Mouse (Mus musculus) lung, postnatal 14 days (tissue): ENCODE measurements around the gene Gcg.

Source experiments
- DNase-seq: peaks from one replicate; pipeline ENCODE4 v3.0.0; 2021

Gcg gene

DNA sequence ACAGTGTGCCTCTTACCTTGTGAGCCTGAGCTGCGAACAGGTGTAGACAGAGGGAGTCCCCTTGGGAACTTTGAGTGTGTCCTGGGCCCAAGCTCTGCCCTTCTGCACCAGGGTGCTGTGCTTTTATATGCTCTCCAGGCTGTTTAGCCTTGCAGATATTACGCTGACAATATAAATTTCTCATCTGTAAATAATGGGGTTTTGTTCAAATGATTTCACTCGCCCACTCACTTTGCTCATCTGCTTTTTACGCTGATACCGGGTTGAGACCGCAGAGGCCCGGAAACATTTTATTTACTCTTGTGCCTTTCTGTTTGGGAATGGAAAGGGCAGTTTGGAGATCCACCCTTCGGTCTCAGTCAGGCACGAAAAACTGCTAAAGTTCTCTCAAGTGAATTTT is at the start of gene Gcg:
Gcg (minus strand) TSS at position 101 of the 400 bp plus-strand sequence.
- DNase-seq: no peak

DNA sequence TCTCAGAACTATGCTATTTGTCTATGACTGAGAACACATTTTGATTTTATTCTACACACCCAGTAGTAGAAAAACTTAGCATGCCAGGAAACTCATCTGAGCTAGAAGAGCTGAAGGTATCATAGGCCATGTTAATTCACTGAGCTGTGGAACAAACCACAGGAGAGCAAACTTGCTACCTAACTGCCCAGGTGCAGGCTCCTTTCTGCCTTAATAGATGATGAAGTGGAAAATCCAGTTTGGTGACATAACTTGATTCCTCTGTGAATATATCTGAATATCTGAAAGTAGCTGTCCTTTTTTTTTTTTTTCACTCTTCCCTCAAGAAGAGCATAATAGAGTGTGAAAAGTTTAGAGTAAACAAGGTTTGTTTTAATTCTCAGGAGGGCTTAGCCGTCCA is 47.6 kb upstream of the Gcg start:
- no peak for DNase-seq

DNA sequence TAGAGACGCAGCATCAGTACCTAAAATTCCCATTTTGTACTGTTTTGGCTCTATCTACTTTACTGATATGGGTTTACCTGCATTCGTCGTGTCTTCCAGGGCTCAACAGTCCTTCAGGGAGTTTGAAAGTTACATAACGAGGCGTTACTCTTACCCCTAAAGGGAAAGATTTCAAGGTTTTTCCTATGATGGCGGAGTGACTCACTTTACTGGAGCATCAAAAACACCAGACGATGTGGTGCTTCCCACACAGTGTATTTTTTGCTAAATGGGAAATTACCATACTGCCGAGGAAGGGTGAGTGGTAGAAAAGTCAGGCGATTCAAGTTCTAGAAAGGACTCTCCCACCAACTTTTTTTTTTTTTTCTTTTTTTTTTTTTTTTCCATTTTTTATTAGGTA is 42.9 kb upstream of the Gcg start:
- DNase-seq: no peak

DNA sequence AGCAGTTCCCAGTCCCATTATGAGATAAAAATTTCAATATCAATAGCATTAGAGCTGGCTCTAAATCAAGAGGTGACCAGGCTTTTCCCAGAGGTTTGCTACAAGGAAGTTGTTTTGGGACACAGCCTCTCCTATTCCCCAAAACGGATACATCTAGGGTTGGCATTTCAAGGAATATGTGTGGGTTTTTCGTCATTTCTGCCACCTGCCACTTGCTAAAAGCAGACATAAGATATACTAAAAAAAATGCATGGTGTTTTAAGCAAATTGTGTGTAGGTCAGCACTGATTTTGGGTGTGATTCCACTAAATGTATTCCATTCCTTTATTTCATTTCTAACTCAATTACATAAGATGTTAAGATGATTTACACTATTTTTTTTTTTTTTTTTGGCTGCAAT is 34.3 kb upstream of the Gcg start:
- DNase-seq: no peak

DNA sequence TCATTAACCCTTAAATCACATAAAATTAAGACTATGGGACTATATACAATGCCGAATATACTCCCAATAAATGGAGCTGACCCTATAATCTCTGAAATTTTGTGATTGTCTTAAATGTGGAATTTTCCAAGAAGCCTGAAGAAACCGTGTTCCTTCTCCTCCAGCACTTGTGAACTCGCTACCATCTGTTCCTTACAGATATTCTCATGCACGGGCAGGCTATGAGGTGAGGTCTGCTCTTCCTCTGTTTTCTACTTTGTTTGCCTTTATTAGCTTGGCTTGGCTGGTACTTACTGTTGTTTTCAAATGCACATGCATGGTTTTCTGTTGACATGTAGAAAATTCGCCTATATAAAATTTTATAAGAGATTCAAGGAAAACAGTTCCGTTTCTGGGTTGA is 31.0 kb upstream of the Gcg start:
- no peak for DNase-seq

DNA sequence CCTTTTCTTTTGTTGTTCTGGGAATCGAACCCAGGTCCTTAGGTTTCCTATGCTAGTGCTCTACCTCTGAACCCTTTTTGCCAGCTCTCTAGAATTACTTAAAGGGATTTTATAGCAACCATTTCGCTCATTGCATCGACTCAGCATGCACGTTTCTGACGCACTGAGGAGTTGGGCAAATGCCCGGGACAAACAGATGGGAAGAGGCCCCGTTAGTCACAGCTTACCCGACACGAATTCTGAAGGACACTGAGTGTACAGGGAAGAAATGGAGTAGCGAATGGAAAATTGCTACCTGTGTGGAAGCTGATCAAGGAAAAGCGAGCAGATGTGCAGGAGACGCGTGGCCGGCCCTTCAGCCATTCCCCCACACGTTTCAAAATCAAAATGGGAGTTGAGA is 30.0 kb upstream of the Gcg start:
- DNase-seq: no peak

DNA sequence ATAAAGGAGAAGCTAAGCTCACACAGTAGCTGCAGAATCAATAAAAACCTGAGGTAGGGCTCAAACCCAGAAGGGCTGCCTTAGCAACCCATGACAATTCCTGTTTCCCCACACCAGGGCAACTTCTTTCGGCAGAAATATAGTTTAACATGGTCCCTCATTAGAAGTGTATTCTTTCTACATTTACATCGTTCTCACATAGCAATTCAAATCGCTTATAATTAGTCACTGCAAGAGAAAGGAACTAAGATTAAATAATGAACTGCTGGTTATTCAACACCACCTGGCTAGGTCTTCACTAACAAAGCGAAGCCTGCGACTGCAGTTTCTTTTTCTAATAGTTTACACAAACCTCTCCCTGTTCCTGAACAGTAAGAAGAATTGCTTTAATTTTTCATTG is 23.7 kb upstream of the Gcg start:
- no peak for DNase-seq

DNA sequence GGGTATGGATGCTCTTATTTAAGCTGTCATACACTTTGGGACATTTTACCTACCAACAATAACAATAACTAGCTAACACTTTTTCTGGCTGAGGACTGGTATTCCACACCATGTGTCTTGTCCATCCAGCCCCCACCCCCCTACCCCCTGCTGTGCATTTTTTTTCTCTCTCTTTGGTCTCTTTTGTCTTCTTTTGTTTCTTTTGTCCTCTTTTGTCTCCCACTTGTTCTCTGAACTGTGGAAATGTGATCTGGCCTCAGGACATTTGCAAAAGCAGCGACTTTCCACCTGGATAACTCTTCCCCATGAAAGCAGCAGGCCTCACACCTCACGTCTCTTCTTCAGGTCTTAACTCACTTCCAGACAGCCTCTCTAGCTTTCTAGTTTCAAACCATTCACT is 23.0 kb upstream of the Gcg start:
- DNase-seq: no peak

DNA sequence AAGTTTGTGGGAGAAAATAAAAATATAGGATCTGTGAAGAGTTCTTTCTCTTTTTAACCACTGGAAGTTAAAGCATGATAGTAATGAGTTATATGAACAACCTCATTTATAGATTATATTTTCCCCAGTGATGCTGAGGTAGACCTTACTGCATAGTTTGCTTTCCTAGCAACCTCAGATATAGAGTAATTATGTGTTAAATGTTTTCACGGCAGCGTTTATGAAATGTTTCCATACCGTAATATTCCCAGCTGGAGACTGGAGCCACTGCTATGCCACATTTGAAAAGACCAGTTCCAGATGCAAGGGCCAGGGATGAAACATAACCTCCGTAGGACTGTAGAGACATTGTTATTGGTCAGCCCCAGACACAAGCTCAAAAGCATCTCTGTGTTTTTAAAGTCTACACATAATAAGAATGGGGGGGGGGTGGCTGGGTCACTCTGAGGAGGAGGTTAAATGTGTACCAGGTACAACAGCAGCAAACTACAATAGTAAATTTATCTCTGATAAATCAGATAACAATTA is 20.9 kb upstream of the Gcg start:
- no peak for DNase-seq

DNA sequence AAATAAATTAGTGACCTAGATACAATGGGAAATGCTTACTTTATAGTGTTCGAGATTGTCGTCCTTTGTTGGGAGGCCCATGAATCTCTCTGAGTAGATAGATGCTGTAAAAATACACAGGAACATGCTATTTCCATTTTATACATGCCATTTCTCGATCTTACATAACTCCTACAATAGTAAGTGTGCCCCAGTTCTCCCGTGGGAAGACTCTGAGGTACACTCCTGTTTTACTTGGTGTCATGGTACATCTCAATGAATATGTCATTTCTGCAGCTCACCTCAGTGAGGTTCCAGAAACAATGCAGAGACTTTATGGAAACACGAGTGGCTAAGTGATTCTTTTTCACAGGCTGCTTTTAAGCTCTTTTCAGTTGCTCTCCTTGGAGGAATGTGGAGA is 19.9 kb upstream of the Gcg start:
- no peak for DNase-seq

DNA sequence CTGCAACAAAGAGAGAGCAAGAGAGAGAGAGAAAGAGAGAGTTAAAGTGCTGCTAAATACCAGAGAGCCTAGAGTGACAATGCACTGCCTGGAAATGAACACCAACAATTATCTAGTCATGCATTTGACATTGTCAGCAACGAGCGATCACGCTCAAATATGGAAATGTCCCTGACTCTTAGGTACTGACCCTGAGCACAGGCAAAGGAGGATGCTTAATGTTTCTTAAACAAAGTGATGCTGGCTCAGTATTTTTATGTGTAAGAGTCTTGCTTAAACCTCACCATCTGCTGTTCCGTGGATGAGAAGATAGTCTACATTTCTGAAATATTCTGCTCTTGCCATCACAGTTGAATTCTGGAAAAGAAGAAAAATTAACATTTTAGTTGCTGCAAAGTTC is 19.1 kb upstream of the Gcg start:
- no peak for DNase-seq

DNA sequence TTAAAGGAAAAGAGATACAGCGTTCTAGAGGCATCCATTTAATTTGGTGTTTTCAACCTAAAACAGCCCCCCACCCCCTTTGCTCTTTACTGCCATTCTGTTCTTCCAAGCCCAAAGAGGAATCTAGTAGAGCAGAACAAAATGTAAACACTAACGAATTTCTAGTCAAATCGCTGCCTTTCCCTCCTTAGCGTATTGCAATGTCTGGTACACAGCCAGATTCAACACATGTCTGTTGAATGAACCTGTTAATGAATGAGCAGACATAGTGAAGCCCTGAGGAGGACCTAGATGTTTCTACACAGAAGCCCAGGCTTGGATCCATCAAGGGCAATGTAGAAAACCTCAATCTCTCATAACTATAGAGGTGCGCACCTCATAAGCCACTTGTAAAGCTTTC is 15.4 kb upstream of the Gcg start:
- DNase-seq: no peak

DNA sequence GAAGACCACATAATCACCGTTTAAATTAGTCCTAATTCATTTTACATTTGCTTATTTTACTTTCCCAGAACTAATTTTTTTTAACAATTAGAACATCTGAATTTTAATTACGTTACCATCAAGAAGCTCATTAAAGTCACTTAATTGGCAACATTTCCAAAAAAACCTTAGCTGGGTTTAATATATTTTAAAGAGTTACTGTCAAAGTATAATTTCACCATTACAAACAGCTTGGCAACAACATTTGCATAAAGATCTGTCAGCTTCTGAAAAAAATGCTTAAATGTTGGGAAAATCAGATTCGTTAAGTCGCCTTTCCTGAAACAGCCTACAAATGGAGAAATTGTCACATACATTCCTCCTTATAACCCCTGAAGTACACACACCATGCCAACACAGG is 14.6 kb upstream of the Gcg start:
- no peak for DNase-seq

DNA sequence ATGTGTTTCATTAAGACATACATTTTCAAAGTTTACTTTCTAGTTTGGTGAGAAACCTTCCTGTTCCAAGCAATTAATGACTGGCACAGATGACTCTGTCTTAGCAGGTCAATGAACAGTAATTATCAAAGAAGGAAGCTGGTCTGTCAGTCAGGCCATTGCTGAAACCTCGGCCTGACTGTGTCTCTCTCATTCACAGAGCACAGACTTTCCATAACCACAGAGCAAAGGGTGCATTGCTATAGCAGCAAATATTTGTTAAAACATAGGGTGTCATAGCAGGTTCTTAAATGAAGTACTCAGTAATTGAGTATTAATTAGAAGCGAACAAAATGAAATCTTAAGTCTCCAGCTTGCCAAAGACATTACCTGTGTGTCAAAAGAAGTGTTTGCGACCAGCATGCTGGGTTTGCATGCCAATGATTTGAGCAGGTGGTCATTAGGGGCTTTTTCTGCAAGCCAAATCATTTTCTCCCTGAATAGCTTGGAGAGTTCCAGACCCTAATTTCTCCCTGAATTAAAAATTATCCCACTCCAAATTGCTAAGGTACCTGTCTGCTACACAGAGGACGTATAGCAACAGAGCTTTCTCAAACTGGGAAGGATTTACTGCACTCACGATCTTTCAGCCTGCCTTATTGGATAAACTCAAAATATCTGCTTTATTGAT is 14.0 kb upstream of the Gcg start:
- DNase-seq: no peak

DNA sequence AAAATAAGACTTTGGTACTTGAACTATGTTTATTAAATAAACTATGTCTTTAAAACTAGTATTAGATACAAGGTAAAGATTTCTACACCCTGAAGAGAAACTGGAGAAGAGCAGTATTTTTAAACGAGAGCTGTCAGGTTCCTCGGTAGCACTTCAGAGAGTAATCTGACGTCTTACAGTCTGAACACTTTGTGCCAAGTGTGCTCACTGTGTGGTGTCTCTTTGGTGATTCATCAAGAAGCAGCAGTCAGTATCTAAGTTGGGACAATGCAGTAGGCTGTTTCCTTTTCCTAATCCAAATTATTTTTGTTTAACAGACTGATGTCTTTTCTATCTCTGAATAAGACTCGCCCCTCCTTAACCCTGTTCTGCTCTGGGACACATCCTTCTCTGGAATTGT is 12.0 kb upstream of the Gcg start:
- DNase-seq: no peak

DNA sequence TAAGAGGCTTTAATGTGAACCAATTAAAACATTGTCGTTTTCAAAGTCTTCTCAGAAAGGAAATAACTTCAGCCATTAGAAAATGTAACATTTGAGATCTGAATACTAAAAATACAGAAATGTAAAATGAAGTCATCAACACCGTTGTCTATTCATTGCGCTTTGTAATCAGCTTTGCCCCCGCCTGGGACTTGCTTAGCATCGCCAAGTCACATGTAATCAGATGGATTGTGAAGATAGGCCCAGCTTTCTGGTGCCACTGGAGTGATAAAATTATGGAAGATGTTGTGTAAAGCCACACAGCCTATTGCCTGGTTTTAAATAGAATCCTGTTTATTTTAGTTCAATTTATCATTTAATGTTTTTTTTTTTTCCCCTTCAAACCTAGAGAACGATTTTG is 6.4 kb upstream of the Gcg start:
- DNase-seq: no peak

DNA sequence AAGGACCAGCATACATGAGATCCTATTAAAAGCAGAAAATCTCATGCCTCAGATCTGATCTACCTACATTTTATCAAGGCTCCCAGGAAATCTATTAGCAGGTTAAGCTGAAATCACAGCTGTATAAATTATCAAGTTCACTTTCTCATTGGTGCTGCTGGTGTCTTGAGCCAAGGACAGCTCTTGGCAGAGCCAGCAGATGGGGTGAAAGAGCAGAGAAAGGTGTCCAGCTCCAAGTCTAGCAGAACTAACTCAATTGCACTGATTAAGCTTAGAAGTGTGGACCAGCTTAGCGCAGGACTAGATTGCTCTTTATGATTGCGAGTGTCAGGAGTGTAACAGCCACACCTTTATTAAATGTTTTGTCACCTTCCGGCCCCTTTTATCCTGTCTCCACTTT is 1.5 kb upstream of the Gcg start:
- DNase-seq: no peak

DNA sequence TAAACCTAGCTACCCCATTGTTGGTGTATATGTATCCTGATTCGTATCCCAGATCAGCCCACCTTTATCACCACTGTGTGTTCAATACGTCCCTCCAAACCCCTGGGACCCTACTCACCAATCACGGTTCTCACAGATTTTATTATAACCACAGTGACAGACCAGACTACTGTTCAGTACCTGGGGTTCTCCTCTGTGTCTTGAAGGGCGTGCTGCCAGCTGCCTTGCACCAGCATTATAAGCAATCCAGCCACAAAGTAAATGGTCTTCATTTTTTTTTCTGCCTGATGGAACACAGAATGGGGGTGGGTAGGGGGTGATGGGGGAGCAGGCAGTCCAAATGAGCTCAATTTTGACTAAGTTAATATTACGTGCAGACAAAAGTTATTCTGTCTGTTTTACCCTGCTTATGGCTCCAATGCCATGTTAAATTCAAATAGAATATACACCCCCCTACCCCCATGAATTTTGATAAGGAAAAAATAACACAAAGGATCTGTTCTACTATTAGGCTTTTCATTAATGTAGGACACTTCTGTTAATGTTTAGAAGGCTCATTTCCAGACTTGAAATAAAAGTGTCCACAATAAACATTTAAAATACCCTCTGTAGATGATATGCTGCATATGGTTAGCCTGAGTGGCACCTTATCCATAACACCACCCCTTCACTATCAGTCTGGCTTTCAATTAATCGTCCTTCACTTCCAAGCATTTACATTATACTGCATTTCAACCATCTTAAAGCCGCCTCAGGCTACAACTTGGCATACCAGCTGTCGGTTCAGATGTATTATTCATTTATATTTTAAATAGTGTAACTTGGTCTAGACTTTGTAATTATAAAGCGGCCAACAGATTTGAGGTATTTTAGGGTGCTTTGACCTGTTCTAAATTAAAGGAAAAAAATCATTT is 2.9 kb downstream of the Gcg start:
- DNase-seq: no peak

DNA sequence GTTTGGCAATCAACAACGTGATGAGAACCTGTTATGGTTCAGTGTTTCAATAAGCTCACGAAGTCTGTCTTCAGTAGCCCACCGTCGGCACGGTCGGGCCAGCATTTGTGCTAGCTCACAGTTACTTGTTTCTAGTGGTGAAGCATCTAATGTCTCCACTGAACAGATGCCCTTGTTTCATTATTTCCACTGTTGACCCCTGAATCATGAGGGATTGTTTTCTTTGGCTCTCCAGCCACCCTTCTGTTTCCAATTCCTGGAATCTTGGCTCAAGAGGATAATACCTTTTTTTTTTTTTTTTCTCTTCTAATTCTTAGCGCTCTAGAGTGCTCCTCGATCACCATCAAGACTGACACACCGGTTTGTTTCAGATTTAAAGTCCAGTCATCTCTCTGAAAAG is 13.9 kb downstream of the Gcg start:
- DNase-seq: no peak

DNA sequence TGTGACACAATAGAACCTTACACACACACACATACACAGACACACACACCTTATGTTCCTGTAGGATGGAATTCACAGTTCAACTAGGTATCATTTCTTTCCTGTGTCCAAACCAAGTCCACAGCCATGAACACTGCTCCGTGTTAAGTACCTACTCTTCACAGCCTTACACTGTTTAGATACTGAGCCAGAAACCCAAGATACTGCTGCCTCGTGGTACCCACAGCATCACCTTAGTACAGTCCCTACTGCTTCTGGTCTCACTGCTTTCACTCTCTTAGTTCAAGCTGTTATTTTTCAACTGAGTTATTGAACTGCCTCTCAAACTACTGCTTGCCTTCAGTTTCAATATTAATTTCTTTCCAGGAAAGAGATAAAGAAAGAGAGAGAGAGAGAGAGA is 20.2 kb downstream of the Gcg start:
- DNase-seq: no peak

DNA sequence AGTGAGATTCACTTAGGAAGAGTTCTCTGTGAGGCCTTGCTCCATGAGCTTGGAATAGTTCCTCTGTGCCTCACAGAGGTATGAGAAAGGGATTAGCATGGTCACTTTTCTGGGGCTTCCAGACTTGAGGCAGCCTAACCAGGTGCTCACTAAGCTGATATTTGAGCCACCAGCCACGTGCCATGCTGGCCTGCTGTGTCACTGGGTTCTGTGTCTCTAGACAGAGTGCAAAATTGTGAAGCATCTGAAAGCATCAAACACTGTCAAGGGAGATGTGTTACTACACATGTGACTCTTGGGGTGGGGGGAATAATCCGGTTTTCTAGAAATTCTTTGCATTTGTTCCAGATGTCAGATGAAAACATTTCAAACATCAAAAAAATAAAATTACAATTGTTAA is 21.3 kb downstream of the Gcg start:
- no peak for DNase-seq

DNA sequence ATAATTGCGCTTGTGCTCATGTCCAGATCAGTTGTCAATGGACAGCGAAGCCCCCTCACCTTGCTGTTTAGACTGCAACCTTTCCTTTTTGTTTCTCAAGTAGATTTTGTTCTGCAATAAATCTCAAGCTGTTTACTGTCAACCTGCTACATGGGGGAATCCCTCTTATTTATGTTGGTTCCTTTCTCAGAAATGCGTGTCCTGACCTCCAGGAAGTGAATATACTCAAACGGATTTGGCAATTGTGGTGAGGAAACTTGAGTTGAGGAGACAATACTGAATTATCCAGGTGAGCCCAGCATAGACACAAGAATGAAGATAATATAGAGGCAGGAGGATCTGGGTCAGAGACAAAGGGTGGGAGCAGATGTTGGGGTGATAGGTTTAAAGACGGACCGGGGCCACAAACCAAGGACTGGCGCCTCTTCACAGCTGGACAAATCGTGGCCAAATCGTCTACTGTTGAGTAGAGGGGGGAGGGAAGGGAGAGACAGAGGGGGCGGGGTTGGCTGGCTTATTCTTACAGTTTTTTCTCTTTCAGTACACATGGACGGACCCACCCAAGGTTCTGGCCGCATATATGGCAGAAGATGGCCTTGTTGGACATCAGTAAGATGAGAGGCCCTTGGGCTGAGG is 22.5 kb downstream of the Gcg start:
- no peak for DNase-seq

DNA sequence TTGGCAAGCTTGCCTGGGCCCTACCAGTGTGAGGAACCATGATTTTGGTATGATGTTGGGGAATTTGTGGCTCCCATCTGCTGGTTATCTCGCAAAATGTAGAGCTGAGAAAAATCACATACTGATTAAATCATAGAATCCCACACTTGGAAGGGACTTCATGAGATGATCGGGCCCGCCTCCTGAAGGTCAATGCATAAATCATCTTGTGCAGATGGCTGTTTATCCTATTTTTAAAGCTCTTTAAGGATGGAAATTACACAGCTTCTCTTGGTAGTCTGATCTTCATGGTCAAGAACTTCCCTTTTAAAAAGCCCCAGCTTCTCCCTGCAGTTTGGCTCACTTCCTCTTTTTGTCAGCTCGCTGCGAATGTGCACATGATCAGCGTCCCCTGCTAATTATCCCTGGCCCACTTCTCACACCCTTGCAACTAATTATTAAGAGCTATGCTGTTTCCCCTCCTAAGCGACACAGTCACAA is 23.2 kb downstream of the Gcg start:
- DNase-seq: no peak
